Mouse (Mus musculus) hindbrain, embryonic 12.5 days (tissue): ENCODE measurements around the gene Gm38431. TPM values are rescaled to one million over a fixed set of nuclear protein-coding genes. Genes with fewer than 3 reads are reported as not detected.

Source experiments
- ATAC-seq: fragments of 200-750 bp; cut with Nextera tagmentation; 2 replicates; pipeline ENCODE4 v1.8.0; 2017; ENCODE audit warnings: moderate TSS enrichment; ENCODE audit not compliant: low FRiP score
- H3K27ac ChIP-seq: fragments of 300-500 bp; sonication (generic); 2 replicates; pipeline ENCODE4 v1.5.1; 2016; ENCODE audit warnings: mild to moderate bottlenecking
- H3K27me3 ChIP-seq: fragments of 300-500 bp; sonication (generic); 2 replicates; pipeline ENCODE4 v1.6.1; 2016; ENCODE audit warnings: mild to moderate bottlenecking
- H3K36me3 ChIP-seq: fragments of 300-500 bp; sonication (generic); 2 replicates; pipeline ENCODE4 v1.6.1; 2016; ENCODE audit warnings: mild to moderate bottlenecking
- H3K4me1 ChIP-seq: fragments of 300-500 bp; sonication (generic); 2 replicates; pipeline ENCODE4 v1.6.1; 2016
- H3K4me2 ChIP-seq: fragments of 300-500 bp; sonication (generic); replicated peaks from 2 replicates; pipeline ENCODE4 v1.6.1; 2016; ENCODE audit warnings: mild to moderate bottlenecking
- H3K4me3 ChIP-seq: fragments of 300-500 bp; sonication (generic); 2 replicates; pipeline ENCODE4 v1.5.1; 2016; ENCODE audit warnings: mild to moderate bottlenecking
- H3K9ac ChIP-seq: fragments of 300-500 bp; sonication (generic); 2 replicates; pipeline ENCODE4 v1.6.1; 2016; ENCODE audit warnings: mild to moderate bottlenecking, moderate library complexity
- H3K9me3 ChIP-seq: fragments of 300-500 bp; sonication (generic); replicated peaks from 2 replicates; pipeline ENCODE4 v1.6.1; 2016; ENCODE audit warnings: mild to moderate bottlenecking
- WGBS: fragments of 180-500 bp; shearing (Covaris S2); methylation state at CpG from one replicate; pipeline ENCODE4 v1.1.7; 2016; 5-methylcytosine and 5-hydroxymethylcytosine counted together
- polyA plus RNA-seq: library from polyadenylated mRNA; unstranded; fragments of >200 nt; fragmentation: Nextera tagmentation; extraction: Ambion mirVana; gene quantifications from 2 replicates; pipeline ENCODE4 v1.2.1, GENCODE M21; 2016

The Gm38431 gene
- polyA plus RNA-seq, 1 experiment from 2014 or later: 1.6 TPM

- Histone ChIP-seq H3K4me3 (no peak overlapping the region), H3K4me2 (no peak overlapping the region), H3K27ac (no peak overlapping the region), H3K36me3 (no peaks in the 10 kb centered on the region), H3K27me3 (no peaks in the 10 kb centered on the region), H3K9ac (no peak overlapping the region), H3K9me3 (no peaks in the 10 kb centered on the region), H3K4me1 (peaks cover 7% of the 10 kb centered on the region; the same call in 1 of the 2 replicates)
- 84% methylated on average over 8 of the region's 8 CpGs for WGBS
- no peak for ATAC-seq
These were observed 6.0 kb upstream of the Gm38431 start for GRCm38 (mm10) chr9:21097793-21098192.

GRCm38 (mm10) chr9:21095958-21096357 is 4.2 kb upstream of the Gm38431 start:
- no peak overlapping the region for H3K27ac ChIP-seq
- no peak overlapping the region for H3K4me2 ChIP-seq
- no peak for ATAC-seq
- no peak overlapping the region for H3K4me3 ChIP-seq
- 71% methylated on average over 4 of the region's 4 CpGs for WGBS
- no peaks in the 10 kb centered on the region for H3K36me3 ChIP-seq
- H3K9ac ChIP-seq: no peak overlapping the region
- no peaks in the 10 kb centered on the region for H3K27me3 ChIP-seq
- H3K9me3 ChIP-seq: no peaks in the 10 kb centered on the region
- H3K4me1 ChIP-seq: peaks cover 8% of the 10 kb centered on the region

GRCm38 (mm10) chr9:21093423-21093822 is 1.6 kb upstream of the Gm38431 start:
- no peak for ATAC-seq
- no peaks in the 10 kb centered on the region for H3K27me3 ChIP-seq
- 96% methylated on average over 9 of the region's 9 CpGs for WGBS

GRCm38 (mm10) chr9:21090972-21091706 is 658 bp downstream of the Gm38431 start:
- 5% methylated on average over 24 of the region's 24 CpGs for WGBS
- Histone ChIP-seq H3K9me3 (no peaks in the 10 kb centered on the region), H3K27ac (peak overlapping the region; percentile 92), H3K9ac (peak overlapping the region; percentile 70), H3K4me1 (peaks cover 20% of the 10 kb centered on the region), H3K36me3 (peaks cover 39% of the 10 kb centered on the region), H3K4me2 (peak overlapping the region; percentile 90), H3K4me3 (peak overlapping the region; percentile 61), H3K27me3 (no peaks in the 10 kb centered on the region)
- no peak; the same call in 1 of the 2 replicates for ATAC-seq

More at GRCm38 (mm10) chr9:21093423-21093822, 1.6 kb upstream of the Gm38431 start:
- Histone ChIP-seq H3K36me3 (peaks cover 16% of the 10 kb centered on the region), H3K9ac (no peak overlapping the region), H3K27ac (no peak overlapping the region), H3K4me2 (no peak overlapping the region), H3K4me1 (peaks cover 17% of the 10 kb centered on the region), H3K9me3 (no peaks in the 10 kb centered on the region), H3K4me3 (no peak overlapping the region)

- H3K9me3 ChIP-seq: no peaks in the 10 kb centered on the region
- H3K36me3 ChIP-seq: peaks cover 45% of the 10 kb centered on the region
- H3K4me2 ChIP-seq: peak overlapping the region; percentile 90
- 81% methylated on average over 1 of the region's 1 CpGs for WGBS
- H3K4me3 ChIP-seq: peak overlapping the region; percentile 61
- H3K27ac ChIP-seq: 0 out of 2 replicates have a peak overlapping the region, but pooled peaks have one; percentile 92
- peaks cover 20% of the 10 kb centered on the region for H3K4me1 ChIP-seq
- no peaks in the 10 kb centered on the region for H3K27me3 ChIP-seq
- no peak for ATAC-seq
- peak overlapping the region; percentile 70 for H3K9ac ChIP-seq
These were observed 1.3 kb downstream of the Gm38431 start for GRCm38 (mm10) chr9:21090537-21090936.

GRCm38 (mm10) chr9:21083324-21083723 is 8.5 kb downstream of the Gm38431 start:
- Histone ChIP-seq H3K27ac (no peak overlapping the region), H3K9ac (no peak overlapping the region), H3K4me3 (no peak overlapping the region)

GRCm38 (mm10) chr9:21081127-21081526 is 10.7 kb downstream of the Gm38431 start:
- no peak overlapping the region for H3K27ac ChIP-seq
- H3K9ac ChIP-seq: no peak overlapping the region
- H3K4me2 ChIP-seq: no peak overlapping the region
- ATAC-seq: no peak
- H3K4me1 ChIP-seq: no peaks in the 10 kb centered on the region
- no peak overlapping the region for H3K4me3 ChIP-seq
- H3K27me3 ChIP-seq: no peaks in the 10 kb centered on the region
- H3K36me3 ChIP-seq: peaks cover 88% of the 10 kb centered on the region
- H3K9me3 ChIP-seq: no peaks in the 10 kb centered on the region
- 92% methylated on average over 9 of the region's 9 CpGs for WGBS

More at GRCm38 (mm10) chr9:21083324-21083723, 8.5 kb downstream of the Gm38431 start:
- 94% methylated on average over 3 of the region's 3 CpGs for WGBS
- Histone ChIP-seq H3K27me3 (no peaks in the 10 kb centered on the region), H3K36me3 (peaks cover 90% of the 10 kb centered on the region), H3K9me3 (no peaks in the 10 kb centered on the region), H3K4me2 (no peak overlapping the region), H3K4me1 (0 out of 2 replicates have a peak, but pooled peaks cover 2% of the 10 kb centered on the region)
- ATAC-seq: no peak

- no peak overlapping the region for H3K9ac ChIP-seq
- H3K4me2 ChIP-seq: no peak overlapping the region
- no peak overlapping the region for H3K4me3 ChIP-seq
- H3K27ac ChIP-seq: no peak overlapping the region
- no peaks in the 10 kb centered on the region for H3K9me3 ChIP-seq
- peaks cover 12% of the 10 kb centered on the region for H3K4me1 ChIP-seq
- ATAC-seq: no peak
- peaks cover 62% of the 10 kb centered on the region for H3K36me3 ChIP-seq
- no peaks in the 10 kb centered on the region for H3K27me3 ChIP-seq
- WGBS: 86% methylated on average over 3 of the region's 3 CpGs
These were observed 16.2 kb downstream of the Gm38431 start for GRCm38 (mm10) chr9:21075625-21076024.

- Histone ChIP-seq H3K9me3 (no peaks in the 10 kb centered on the region), H3K36me3 (peaks cover 53% of the 10 kb centered on the region), H3K4me3 (no peak overlapping the region), H3K27ac (0 out of 2 replicates have a peak overlapping the region, but pooled peaks have one; percentile 17), H3K9ac (no peak overlapping the region), H3K4me2 (no peak overlapping the region), H3K27me3 (no peaks in the 10 kb centered on the region), H3K4me1 (peaks cover 12% of the 10 kb centered on the region)
- ATAC-seq: no peak
- 86% methylated on average over 1 of the region's 1 CpGs for WGBS
These were observed 17.6 kb downstream of the Gm38431 start for GRCm38 (mm10) chr9:21074173-21074572.

- Histone ChIP-seq H3K4me2 (peak within 1 kb of the TSS; percentile 88), H3K9ac (peak within 1 kb of the TSS; percentile 84), H3K36me3 (peaks cover 43% of the 10 kb centered on the region), H3K4me3 (peak within 1 kb of the TSS; percentile 87), H3K27ac (peak within 1 kb of the TSS; percentile 64), H3K9me3 (no peaks in the 10 kb centered on the region), H3K27me3 (no peaks in the 10 kb centered on the region), H3K4me1 (peaks cover 12% of the 10 kb centered on the region)
- peak; percentile 94 for ATAC-seq
- WGBS: 3% methylated on average over 58 of the region's 58 CpGs
These were observed 18.6 kb downstream of the Gm38431 start, which contains the start of the genes Gm49373 and Fdx1l for GRCm38 (mm10) chr9:21073044-21073840. TSS of gene Gm49373 (minus strand) at chr9:21073096. TSS of gene Fdx1l (minus strand) at chr9:21073614.

GRCm38 (mm10) chr9:21072641-21073040 is 19.2 kb downstream of the Gm38431 start:
- H3K4me1 ChIP-seq: peaks cover 12% of the 10 kb centered on the region
- peak overlapping the region; percentile 87 for H3K4me3 ChIP-seq
- H3K9ac ChIP-seq: peak overlapping the region; percentile 84
- ATAC-seq: peak; percentile 7
- H3K36me3 ChIP-seq: peaks cover 41% of the 10 kb centered on the region
- H3K9me3 ChIP-seq: no peaks in the 10 kb centered on the region
- WGBS: 13% methylated on average over 4 of the region's 4 CpGs
- H3K27ac ChIP-seq: no peak overlapping the region
- no peaks in the 10 kb centered on the region for H3K27me3 ChIP-seq
- H3K4me2 ChIP-seq: peak overlapping the region; percentile 88

- Histone ChIP-seq H3K4me2 (no peak within 1 kb of the TSS), H3K4me3 (no peak within 1 kb of the TSS), H3K27me3 (no peaks in the 10 kb centered on the region), H3K36me3 (peaks cover 48% of the 10 kb centered on the region), H3K9ac (no peak within 1 kb of the TSS), H3K9me3 (no peaks in the 10 kb centered on the region), H3K4me1 (peaks cover under 1% of the 10 kb centered on the region; the same call in 1 of the 2 replicates), H3K27ac (no peak within 1 kb of the TSS)
- ATAC-seq: no peak
- 88% methylated on average over 27 of the region's 27 CpGs for WGBS
These were observed 24.7 kb downstream of the Gm38431 start, which contains the start of gene Zglp1 for GRCm38 (mm10) chr9:21067006-21067684. TSS of gene Zglp1 (minus strand) at chr9:21067093.
